Mouse (Mus musculus) liver, embryonic 14.5 days (tissue): Measurements from ENCODE around the gene Gm42417. TPM values are rescaled to one million over a fixed set of nuclear protein-coding genes. Genes with fewer than 3 reads are reported as not detected.

Experiments used
- ATAC-seq: fragments of 200-750 bp; cut with Nextera tagmentation; 2 replicates; pipeline ENCODE4 v1.8.0; 2017; ENCODE audit warnings: moderate number of reproducible peaks, mild to moderate bottlenecking, moderate library complexity; ENCODE audit not compliant: insufficient read depth
- DNase-seq, 3 experiments: peaks; one replicate each; pipeline ENCODE4 v3.0.0-alpha.2; 2012 to 2013; ENCODE audit warnings: low read depth in 3 of 3, low spot score in 3 of 3
- H3K27ac ChIP-seq: fragments of 300-500 bp; sonication (generic); 2 replicates; pipeline ENCODE4 v1.5.1; 2014; ENCODE audit warnings: moderate library complexity, mild to moderate bottlenecking, control low read depth, inconsistent platforms
- H3K27me3 ChIP-seq: fragments of 300-500 bp; sonication (generic); 2 replicates; pipeline ENCODE4 v1.6.1; 2014; ENCODE audit warnings: mild to moderate bottlenecking, low read length, moderate library complexity; ENCODE audit not compliant: control insufficient read depth, insufficient read depth
- H3K36me3 ChIP-seq: fragments of 300-500 bp; sonication (generic); replicated peaks from 2 replicates; pipeline ENCODE4 v1.6.1; 2014; ENCODE audit warnings: low read depth; ENCODE audit not compliant: control insufficient read depth, insufficient read depth
- H3K4me1 ChIP-seq, 2 experiments: fragments of 200-500 bp in 1 of 2; fragments of 300-500 bp in 1 of 2; sonication (generic) in 1 of 2; replicated peaks; 2 replicates each; pipeline ENCODE4 v1.6.1; 2012 to 2014; ENCODE audit warnings: antibody characterized with exemption in 1 of 2, inconsistent platforms in 1 of 2, low read length in 1 of 2; ENCODE audit not compliant: control insufficient read depth in 2 of 2, insufficient read depth in 2 of 2
- H3K4me2 ChIP-seq: fragments of 300-500 bp; sonication (generic); 2 replicates; pipeline ENCODE4 v1.6.1; 2014; ENCODE audit warnings: low read depth, mild to moderate bottlenecking, control low read depth, moderate library complexity
- H3K4me3 ChIP-seq, 2 experiments: fragments of 200-500 bp in 1 of 2; fragments of 300-500 bp in 1 of 2; sonication (generic) in 1 of 2; 2 replicates each; pipeline ENCODE4 v1.5.1; 2012 to 2014; ENCODE audit warnings: low read depth in 2 of 2, low read length in 2 of 2, mild to moderate bottlenecking in 2 of 2, control low read depth in 1 of 2, inconsistent platforms in 1 of 2, moderate library complexity in 1 of 2; ENCODE audit not compliant: insufficient read depth in 1 of 2
- H3K9ac ChIP-seq: fragments of 300-500 bp; sonication (generic); replicated peaks from 2 replicates; pipeline ENCODE4 v1.6.1; 2014; ENCODE audit warnings: mild to moderate bottlenecking, control low read depth, moderate library complexity
- H3K9me3 ChIP-seq: fragments of 300-500 bp; sonication (generic); 2 replicates; pipeline ENCODE4 v1.6.1; 2016; ENCODE audit warnings: low read length, mixed read lengths; ENCODE audit not compliant: control insufficient read depth
- CTCF ChIP-seq: IDR thresholded peaks from 2 replicates; pipeline ENCODE4 v1.5.1; 2016; ENCODE audit warnings: antibody characterized with exemption, low read depth, control low read depth
- EP300 ChIP-seq: IDR thresholded peaks from 2 replicates; pipeline ENCODE4 v1.6.1; 2016; ENCODE audit warnings: antibody characterized with exemption, low read depth
- WGBS: fragments of 180-500 bp; shearing (Covaris S2); extraction: QIAGEN DNeasy Blood & Tissue Kit; methylation state at CpG from one replicate; pipeline ENCODE4 v1.1.7; 2014; ENCODE audit not compliant: insufficient replicate concordance; 5-methylcytosine and 5-hydroxymethylcytosine counted together
- microRNA-seq: library from miRNA; unstranded; fragments of <30 nt; microRNA quantifications from one replicate; pipeline ENCODE4, GENCODE M21; 2016
- polyA plus RNA-seq, 2 experiments: library from polyadenylated mRNA; depleted of rRNA in 1 of 2; stranded (reverse) in 1 of 2; unstranded in 1 of 2; fragments of >200 nt; fragmentation: Nextera tagmentation in 1 of 2; extraction: Ambion mirVana in 1 of 2; gene quantifications; 2 replicates each; pipeline versions ENCODE4 v1.2.1 to v1.2.3; 2012 to 2014

Gm42417 gene
- polyA plus RNA-seq, 2 experiments: not detected

- ATAC-seq (no peak), DNase-seq (no peak)
- Histone ChIP-seq H3K4me1 (no peaks in the 10 kb centered on the region), H3K9me3 (no peaks in the 10 kb centered on the region), H3K27me3 (no peaks in the 10 kb centered on the region), H3K36me3 (no peaks in the 10 kb centered on the region), H3K27ac (no peak overlapping the region), H3K9ac (no peak overlapping the region), H3K4me3 (no peak overlapping the region), H3K4me2 (no peak overlapping the region)
- WGBS: 65% methylated on average over 6 of the region's 6 CpGs
- TF ChIP-seq CTCF (no peak), EP300 (no peak)
Measured at GRCm38 (mm10) chr1:36489661-36490060, 49.6 kb downstream of the Gm42417 start.

GRCm38 (mm10) chr1:36487111-36487510, 52.1 kb downstream of the Gm42417 start:
- WGBS: 79% methylated on average over 9 of the region's 9 CpGs

DNA sequence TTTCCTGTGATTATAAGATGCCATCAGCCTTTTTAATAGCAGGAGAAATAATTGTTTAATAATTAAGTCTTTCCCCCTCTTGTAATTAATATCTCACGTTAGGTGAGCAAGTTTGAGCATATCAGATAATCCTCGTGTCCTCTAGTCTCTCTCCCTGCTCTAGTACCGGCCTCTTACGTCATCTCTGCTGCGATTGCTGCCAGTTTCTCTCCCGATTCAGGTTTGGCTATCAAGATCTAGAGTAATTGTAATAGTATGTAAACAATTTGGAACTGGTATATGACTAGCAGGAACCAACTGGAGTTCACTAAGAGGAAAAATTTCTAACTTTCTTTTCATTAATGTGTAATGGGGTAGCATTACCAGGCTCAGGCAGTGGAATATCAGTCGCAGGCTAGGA, 54.1 kb downstream of the Gm42417 start:
- Histone ChIP-seq H3K4me3 (no peak overlapping the region), H3K4me1 (peaks cover 0 to 5% of the 10 kb centered on the region in 2 experiments; a peak in 2 of 4 replicates), H3K4me2 (no peak overlapping the region), H3K27me3 (no peaks in the 10 kb centered on the region), H3K36me3 (no peaks in the 10 kb centered on the region), H3K9me3 (no peaks in the 10 kb centered on the region), H3K9ac (no peak overlapping the region), H3K27ac (no peak overlapping the region)
- 59% methylated on average over 7 of the region's 7 CpGs for WGBS
- DNase-seq: no peak
- no peak for ATAC-seq
- no peak for TF ChIP-seq CTCF
- TF ChIP-seq EP300: no peak

More at GRCm38 (mm10) chr1:36487111-36487510, 52.1 kb downstream of the Gm42417 start:
- no peak overlapping the region for H3K9ac ChIP-seq
- no peaks in the 10 kb centered on the region for H3K27me3 ChIP-seq
- DNase-seq (no peak), ATAC-seq (no peak)
- H3K4me2 ChIP-seq: no peak overlapping the region
- no peak overlapping the region for H3K4me3 ChIP-seq
- TF ChIP-seq CTCF: no peak
- TF ChIP-seq EP300: no peak
- H3K9me3 ChIP-seq: no peaks in the 10 kb centered on the region
- no peaks in the 10 kb centered on the region for H3K36me3 ChIP-seq
- no peak overlapping the region for H3K27ac ChIP-seq
- H3K4me1 ChIP-seq: peaks cover 0 to 2% of the 10 kb centered on the region in 2 experiments; a peak in 2 of 4 replicates

DNA sequence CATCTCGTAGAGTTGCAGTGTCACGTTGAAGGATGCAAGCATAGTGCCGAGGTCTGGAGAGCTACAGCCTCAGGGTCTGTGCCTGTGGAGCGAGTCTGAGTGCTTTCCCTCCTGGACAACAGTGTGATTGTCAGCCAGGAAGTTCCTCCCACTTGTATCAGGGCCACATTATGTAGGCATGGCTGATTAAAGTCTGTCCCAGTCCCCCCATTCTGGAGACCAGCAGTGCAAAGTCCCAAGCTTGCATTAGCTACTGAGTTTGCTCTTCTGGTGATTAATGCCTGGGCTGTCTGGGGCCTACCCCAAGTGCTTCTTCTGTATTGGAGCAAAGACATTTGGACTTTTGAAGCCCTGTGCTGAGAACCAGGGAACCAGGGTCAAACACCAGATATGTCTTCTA, 55.4 kb downstream of the Gm42417 start:
- ATAC-seq: no peak
- no peak for TF ChIP-seq EP300
- no peak for TF ChIP-seq CTCF
- no peak overlapping the region for H3K9ac ChIP-seq
- H3K4me2 ChIP-seq: no peak overlapping the region
- DNase-seq: no peak
- no peaks in the 10 kb centered on the region for H3K36me3 ChIP-seq
- H3K4me3 ChIP-seq: no peak overlapping the region
- no peaks in the 10 kb centered on the region for H3K9me3 ChIP-seq
- H3K27ac ChIP-seq: no peak overlapping the region
- WGBS: 60% methylated on average over 4 of the region's 4 CpGs
- no peaks in the 10 kb centered on the region for H3K27me3 ChIP-seq
- H3K4me1 ChIP-seq: peaks cover 0 to 5% of the 10 kb centered on the region in 2 experiments; a peak in 2 of 4 replicates

Small RNA genes within 50 kb of the gene (microRNA-seq; reads per million reads assigned to microRNA genes)
- not detected for gene Gm47280

Other genes with a start within 250 kb of the Gm42417 start
- 0.67 and 1.1 TPM in 2 replicates for gene Arid5a, start 231.7 kb downstream of the Gm42417 start, polyA plus RNA-seq (2012; rRNA removed)
- 1.2 and 1.9 TPM in 2 replicates for gene Arid5a, start 231.7 kb downstream of the Gm42417 start, polyA plus RNA-seq (2014; fragmentation: Nextera tagmentation; extraction: Ambion mirVana)
- gene Kansl3, start 170.2 kb downstream of the Gm42417 start, polyA plus RNA-seq (2012; rRNA removed): 9.2 and 10.9 TPM in 2 replicates
- 7.2 and 8.6 TPM in 2 replicates for gene Kansl3, start 170.2 kb downstream of the Gm42417 start, polyA plus RNA-seq (2014; fragmentation: Nextera tagmentation; extraction: Ambion mirVana)
- gene Fer1l5, start 167.1 kb downstream of the Gm42417 start, polyA plus RNA-seq (2012; rRNA removed): 0.02 and 0.03 TPM in 2 replicates
- gene Fer1l5, start 167.1 kb downstream of the Gm42417 start, polyA plus RNA-seq (2014; fragmentation: Nextera tagmentation; extraction: Ambion mirVana): 0.13 and 0.15 TPM in 2 replicates
- 4.8 and 5.5 TPM in 2 replicates for gene Lman2l, start 94.2 kb downstream of the Gm42417 start, polyA plus RNA-seq (2012; rRNA removed)
- 7.0 and 7.4 TPM in 2 replicates for gene Lman2l, start 94.2 kb downstream of the Gm42417 start, polyA plus RNA-seq (2014; fragmentation: Nextera tagmentation; extraction: Ambion mirVana)
- 0.85 and 0.89 TPM in 2 replicates for gene Cnnm4, start 67.8 kb downstream of the Gm42417 start, polyA plus RNA-seq (2012; rRNA removed)
- gene Cnnm4, start 67.8 kb downstream of the Gm42417 start, polyA plus RNA-seq (2014; fragmentation: Nextera tagmentation; extraction: Ambion mirVana): 2.1 and 2.2 TPM in 2 replicates
- 2.5 and 3.7 TPM in 2 replicates for gene Cnnm3, start 27.6 kb downstream of the Gm42417 start, polyA plus RNA-seq (2012; rRNA removed)
- gene Cnnm3, start 27.6 kb downstream of the Gm42417 start, polyA plus RNA-seq (2014; fragmentation: Nextera tagmentation; extraction: Ambion mirVana): 0.86 and 1.0 TPM in 2 replicates
- 2.3 TPM in 2 replicates for gene Ankrd23, start 2.5 kb downstream of the Gm42417 start, polyA plus RNA-seq (2012; rRNA removed)
- 0.59 and 0.80 TPM in 2 replicates for gene Ankrd23, start 2.5 kb downstream of the Gm42417 start, polyA plus RNA-seq (2014; fragmentation: Nextera tagmentation; extraction: Ambion mirVana)
- 3.5 and 3.8 TPM in 2 replicates for gene Ankrd39, start 8.0 kb upstream of the Gm42417 start, polyA plus RNA-seq (2012; rRNA removed)
- gene Ankrd39, start 8.0 kb upstream of the Gm42417 start, polyA plus RNA-seq (2014; fragmentation: Nextera tagmentation; extraction: Ambion mirVana): 5.0 and 5.1 TPM in 2 replicates
- 2.3 and 2.8 TPM in 2 replicates for gene Sema4c, start 18.9 kb upstream of the Gm42417 start, polyA plus RNA-seq (2012; rRNA removed)
- 0.25 and 0.35 TPM in 2 replicates for gene Sema4c, start 18.9 kb upstream of the Gm42417 start, polyA plus RNA-seq (2014; fragmentation: Nextera tagmentation; extraction: Ambion mirVana)
- gene Fam178b, start 143.8 kb upstream of the Gm42417 start, polyA plus RNA-seq (2012; rRNA removed): 0.21 TPM in 2 replicates
- 0.27 TPM in 1 of 2 replicates, not detected in the other for gene Fam178b, start 143.8 kb upstream of the Gm42417 start, polyA plus RNA-seq (2014; fragmentation: Nextera tagmentation; extraction: Ambion mirVana)
- gene Cox5b, start 152.0 kb upstream of the Gm42417 start, polyA plus RNA-seq (2012; rRNA removed): 179 and 292 TPM in 2 replicates
- 515 and 525 TPM in 2 replicates for gene Cox5b, start 152.0 kb upstream of the Gm42417 start, polyA plus RNA-seq (2014; fragmentation: Nextera tagmentation; extraction: Ambion mirVana)
- gene 4933424G06Rik, start 170.7 kb upstream of the Gm42417 start, polyA plus RNA-seq (2012; rRNA removed): not detected in 2 replicates
- gene 4933424G06Rik, start 170.7 kb upstream of the Gm42417 start, polyA plus RNA-seq (2014; fragmentation: Nextera tagmentation; extraction: Ambion mirVana): not detected in 2 replicates
- gene Actr1b, start 175.0 kb upstream of the Gm42417 start, polyA plus RNA-seq (2012; rRNA removed): 20.7 and 27.5 TPM in 2 replicates
- gene Actr1b, start 175.0 kb upstream of the Gm42417 start, polyA plus RNA-seq (2014; fragmentation: Nextera tagmentation; extraction: Ambion mirVana): 21.4 and 22.2 TPM in 2 replicates
- 0.04 and 0.06 TPM in 2 replicates for gene Zap70, start 222.4 kb upstream of the Gm42417 start, polyA plus RNA-seq (2012; rRNA removed)
- not detected in 2 replicates for gene Zap70, start 222.4 kb upstream of the Gm42417 start, polyA plus RNA-seq (2014; fragmentation: Nextera tagmentation; extraction: Ambion mirVana)